Mouse (Mus musculus) frontal cortex, postnatal 36 days (tissue): ENCODE results near the gene Fuz.

Experiments
- DNase-seq, 2 experiments: peaks; one replicate each; pipeline ENCODE4 v3.0.0; 2022; ENCODE audit warnings: low spot score in 2 of 2

Gene Fuz

DNA sequence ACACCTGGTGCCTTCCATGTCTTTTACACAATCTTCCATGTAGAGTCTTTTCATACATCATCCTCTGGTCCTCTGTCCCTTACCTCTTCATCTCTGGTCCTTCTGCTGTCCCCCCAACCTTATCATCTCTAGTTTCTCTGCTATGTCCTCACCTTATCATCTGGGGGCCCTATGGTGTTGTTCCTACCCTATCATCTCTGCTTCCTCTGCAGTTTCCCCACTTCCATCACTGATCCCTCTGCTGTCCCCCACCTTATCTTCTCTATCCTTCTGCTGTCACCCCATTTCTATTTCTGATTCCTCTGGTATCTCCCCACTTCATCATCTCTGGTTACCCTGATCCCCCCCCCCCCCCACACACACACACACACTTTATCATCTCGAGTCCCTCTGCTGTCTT is 32.7 kb downstream of the Fuz start:
- no peak for DNase-seq

DNA sequence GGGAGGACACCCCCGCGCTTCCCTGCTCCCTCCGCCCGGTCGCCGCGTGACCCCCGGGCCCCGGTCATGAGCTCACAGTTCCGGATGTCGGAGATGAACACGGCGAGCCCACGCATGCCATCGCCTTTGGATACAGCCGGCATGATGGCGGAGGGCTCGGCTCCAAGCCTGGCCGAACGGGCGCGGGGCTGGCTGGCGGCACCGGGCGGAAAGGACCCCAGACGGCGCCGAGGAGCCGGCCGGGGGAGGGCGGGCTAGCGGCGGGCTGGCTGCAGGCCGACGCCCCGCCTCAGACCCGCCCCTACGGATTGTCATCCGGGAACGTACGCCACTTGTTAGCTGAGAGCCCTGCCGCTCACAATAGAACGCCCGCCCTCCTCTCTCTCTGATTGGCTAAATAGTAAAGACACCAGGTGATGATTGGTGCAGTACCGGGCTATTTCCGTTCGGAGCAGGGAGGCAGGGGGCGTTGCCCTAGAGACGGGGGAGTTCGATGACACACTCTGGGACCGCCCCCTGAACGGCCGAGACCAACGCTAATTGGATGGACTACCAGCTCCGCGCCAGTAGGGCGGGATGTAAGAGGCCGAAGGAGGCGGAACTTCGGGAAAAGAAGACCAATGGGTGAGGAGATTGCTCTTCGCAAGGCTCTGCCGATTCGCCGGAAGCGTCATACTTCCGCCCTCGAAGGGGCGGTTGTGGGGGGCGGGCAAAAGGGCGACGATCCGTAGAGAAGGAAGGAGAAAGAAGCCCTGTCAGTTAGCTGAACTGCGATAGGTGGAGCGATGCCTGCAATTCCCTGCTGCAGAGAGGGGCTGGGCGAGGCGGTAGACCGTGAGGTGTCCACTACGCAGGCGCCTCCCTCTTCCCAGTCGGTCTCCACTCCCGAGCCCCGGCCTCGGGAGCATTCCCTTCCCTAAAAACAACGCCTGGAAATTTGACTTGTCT is 33.6 kb downstream of the Fuz start, which contains the start of gene Ap2a1:
Gene Ap2a1 (minus strand): TSS at position 293 of the 948 bp plus-strand sequence.
- DNase-seq = peak; percentile 99 to 100

DNA sequence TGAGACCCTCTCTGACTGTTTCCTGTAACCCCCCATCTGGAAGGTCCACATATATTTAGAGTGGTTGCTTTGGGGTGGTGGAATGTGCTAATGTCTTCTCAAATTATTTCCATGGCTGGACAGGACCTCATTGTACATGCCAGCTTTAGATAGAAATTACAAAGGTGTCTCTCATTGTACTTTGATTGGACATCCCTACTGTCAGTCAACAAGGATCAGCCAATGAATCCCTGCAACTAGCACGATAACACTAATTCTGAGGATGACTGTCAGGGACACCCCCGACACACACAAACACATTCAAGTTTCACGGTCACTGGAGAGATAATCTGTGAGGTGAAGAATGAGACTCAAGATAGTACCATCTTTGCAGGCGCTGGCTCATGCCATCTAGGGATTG is 42.8 kb downstream of the Fuz start:
- no peak for DNase-seq

DNA sequence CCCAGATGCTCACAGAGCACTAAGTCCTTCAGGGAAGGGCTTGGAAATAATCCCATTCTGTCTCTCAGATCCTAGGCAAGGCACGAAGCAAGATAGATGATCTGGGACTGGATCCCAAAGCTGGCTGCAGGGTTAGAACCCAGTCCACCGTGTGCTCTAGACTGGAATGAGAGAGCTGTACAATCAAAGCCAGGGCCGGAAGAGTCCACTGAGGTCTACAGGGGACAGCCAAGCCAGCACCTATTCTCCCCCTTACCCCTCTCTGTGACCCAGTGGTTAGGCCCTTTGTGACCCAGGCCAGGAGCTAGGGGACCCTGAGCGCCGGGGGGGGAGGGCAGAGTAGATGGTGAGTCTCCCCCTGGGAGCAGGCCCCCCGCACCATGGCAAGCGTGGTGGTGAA is 47.0 kb downstream of the Fuz start, which contains the start of gene Tsks:
Gene Tsks (plus strand): TSS at position 301 of the 400 bp plus-strand sequence.
- no peak for DNase-seq

DNA sequence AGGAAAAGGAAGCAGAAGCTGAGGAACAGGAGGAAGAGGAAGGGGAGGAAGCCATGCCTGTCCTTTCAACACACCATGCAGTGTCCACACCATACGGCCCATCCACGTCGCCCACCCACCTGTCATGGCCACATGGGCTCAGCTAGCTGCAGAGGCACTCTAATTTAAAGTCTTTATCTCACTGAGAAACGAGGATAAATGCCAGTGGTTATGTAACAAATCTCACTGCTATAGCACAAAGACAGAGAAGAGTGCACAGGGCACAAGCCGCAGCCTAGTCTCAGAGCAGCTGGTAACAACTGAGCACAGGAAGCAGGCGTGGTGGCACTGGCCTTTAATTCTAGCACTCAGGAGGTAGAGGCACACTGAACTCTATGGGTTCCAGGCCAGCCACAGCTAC is 54.0 kb downstream of the Fuz start:
- no peak for DNase-seq

DNA sequence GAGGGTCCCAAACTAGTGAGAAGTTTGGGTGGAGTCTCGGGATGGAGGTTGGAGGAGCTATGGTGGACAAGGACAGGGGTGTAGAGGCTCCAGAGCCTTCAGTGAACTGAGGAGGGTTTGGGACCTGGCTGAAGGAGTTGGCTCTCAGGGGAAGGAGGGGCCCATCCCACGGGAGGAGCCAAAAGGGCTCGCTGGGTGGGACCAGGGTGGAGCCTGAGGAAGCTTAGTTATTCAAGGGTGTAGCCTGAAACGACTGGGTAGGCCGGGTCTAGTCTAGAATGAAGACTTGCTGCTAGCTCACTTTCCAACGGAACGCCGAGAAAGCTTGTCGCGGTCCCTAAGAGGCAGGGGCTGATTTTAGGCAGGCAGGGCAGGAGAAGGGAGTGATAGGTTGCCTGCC is 56.1 kb downstream of the Fuz start:
- no peak for DNase-seq
